Mouse (Mus musculus): ENCODE data around the gene Ppp5c. TPM values are rescaled to one million over a fixed set of nuclear protein-coding genes. Genes with fewer than 3 reads are reported as not detected.

Gene Ppp5c
- total RNA-seq (2023): 10 to 100 TPM; 34.7 to 45.5 TPM

GRCm38 (mm10) chr7:17027588-17028343 is at the start of gene Ppp5c:
Gene Ppp5c (minus strand): TSS chr7:17027924.

GRCm38 (mm10) chr7:17073904-17074615 is 46.3 kb upstream of the Ppp5c start, which contains the start of gene Psg16:
Gene Psg16 (plus strand): TSS chr7:17074040.

GRCm38 (mm10) chr7:17062389-17062788 is 34.7 kb upstream of the Ppp5c start, which contains the start of gene Hif3a:
Gene Hif3a (minus strand): TSS chr7:17062427.

GRCm38 (mm10) chr7:16992451-16992807 is 35.3 kb downstream of the Ppp5c start, which contains the start of gene Ccdc8:
Gene Ccdc8 (plus strand): TSS chr7:16992708.

GRCm38 (mm10) chr7:16982859-16983568 is 44.7 kb downstream of the Ppp5c start, which contains the start of gene Gm42372:
Gene Gm42372 (plus strand): TSS chr7:16983086.

GRCm38 (mm10) chr7:16959539-16960187 is 68.1 kb downstream of the Ppp5c start, which contains the start of gene Pnmal1:
Gene Pnmal1 (plus strand): TSS chr7:16959679.

Other genes with a start within 250 kb of the Ppp5c start
- gene Slc1a5, start 246.6 kb downstream of the Ppp5c start, total RNA-seq (2023): 10 to 100 TPM; 37.3 to 44.7 TPM
- 10 to 100 TPM; 59.5 to 67.7 TPM for gene Strn4, start 212.0 kb downstream of the Ppp5c start, total RNA-seq (2023)
- gene Fkrp, start 211.2 kb downstream of the Ppp5c start, total RNA-seq (2023): 10 to 100 TPM; 13.8 to 16.2 TPM
- gene Prkd2, start 185.0 kb downstream of the Ppp5c start, total RNA-seq (2023): 10 to 100 TPM; 44.6 to 59.5 TPM
- gene Dact3, start 152.6 kb downstream of the Ppp5c start, total RNA-seq (2023): not detected
- gene Gng8, start 136.1 kb downstream of the Ppp5c start, total RNA-seq (2023): not detected
- gene Ptgir, start 121.4 kb downstream of the Ppp5c start, total RNA-seq (2023): 10 to 100 TPM; 29.5 to 31.3 TPM
- 100 to 1,000 TPM; 202 to 213 TPM for gene Calm3, start 103.8 kb downstream of the Ppp5c start, total RNA-seq (2023)
- gene Pnmal2, start 83.2 kb downstream of the Ppp5c start, total RNA-seq (2023): not detected
- not detected for gene Pnmal1, start 68.2 kb downstream of the Ppp5c start, total RNA-seq (2023)
- under 1 TPM in 1 of 2 experiments, not detected in 1; 0.07 TPM for gene Gm42372, start 44.8 kb downstream of the Ppp5c start, total RNA-seq (2023)
- under 1 TPM; 0.20 to 0.29 TPM for gene Ccdc8, start 35.2 kb downstream of the Ppp5c start, total RNA-seq (2023)
- gene Hif3a, start 34.5 kb upstream of the Ppp5c start, total RNA-seq (2023): under 1 TPM; 0.22 to 0.76 TPM
- under 1 TPM in 1 of 2 experiments, not detected in 1; 0.07 TPM for gene Psg16, start 46.1 kb upstream of the Ppp5c start, total RNA-seq (2023)
- gene Ceacam3, start 122.4 kb upstream of the Ppp5c start, total RNA-seq (2023): not detected
- gene Psg29, start 175.6 kb upstream of the Ppp5c start, total RNA-seq (2023): not detected